Mouse (Mus musculus): ENCODE data around the gene Piezo1.
"Not testable (repeated sequence)": the region's sequence is repeated elsewhere in the genome, so short reads cannot be mapped to it uniquely, and the experiment has no call there.

Gene Piezo1

DNA sequence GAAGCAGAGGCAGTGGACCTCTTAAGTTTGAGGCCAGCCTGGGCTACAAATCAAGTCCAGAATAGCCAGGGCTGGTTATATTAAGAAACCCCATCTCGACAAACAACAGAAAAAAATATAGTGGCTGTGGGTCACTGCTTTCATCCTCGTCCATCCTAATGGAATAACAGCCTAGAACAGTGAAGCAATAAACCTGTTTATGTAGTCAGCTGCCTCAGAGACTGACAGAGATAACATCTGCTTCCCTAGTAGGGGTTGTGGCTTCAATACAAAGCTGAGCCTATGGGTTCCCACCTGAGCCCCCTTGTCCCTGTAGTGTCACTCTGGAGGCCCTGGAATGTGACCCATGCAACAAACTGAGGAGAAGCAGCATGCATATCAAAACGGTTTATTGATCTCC, 23.1 kb upstream of the Piezo1 start:
- peaks cover 93% of the 10 kb centered on the region for H3K4me1 ChIP-seq (replicated peaks; ENCODE audit: low read depth, low read length)
- peak overlapping the region; percentile 96 for H3K4me3 ChIP-seq (replicated peaks; ENCODE audit: low read length)
- H3K9me3 ChIP-seq (ENCODE audit: low read length), result no peaks in the 10 kb centered on the region
- peaks cover 65% of the 10 kb centered on the region for H3K36me3 ChIP-seq (ENCODE audit: insufficient read depth, low read length)
- TF ChIP-seq CTCF (conservative IDR thresholded peaks at IDR 0.05; ENCODE audit: low read length) (no peak), POU5F1 (IDR thresholded peaks at IDR 0.05; ENCODE audit: borderline replicate concordance, low read length) (no peak), NANOG (IDR thresholded peaks at IDR 0.05; ENCODE audit: borderline replicate concordance, low read length) (no peak)
- H3K27me3 ChIP-seq (ENCODE audit: insufficient read depth, low read length), result no peaks in the 10 kb centered on the region

DNA sequence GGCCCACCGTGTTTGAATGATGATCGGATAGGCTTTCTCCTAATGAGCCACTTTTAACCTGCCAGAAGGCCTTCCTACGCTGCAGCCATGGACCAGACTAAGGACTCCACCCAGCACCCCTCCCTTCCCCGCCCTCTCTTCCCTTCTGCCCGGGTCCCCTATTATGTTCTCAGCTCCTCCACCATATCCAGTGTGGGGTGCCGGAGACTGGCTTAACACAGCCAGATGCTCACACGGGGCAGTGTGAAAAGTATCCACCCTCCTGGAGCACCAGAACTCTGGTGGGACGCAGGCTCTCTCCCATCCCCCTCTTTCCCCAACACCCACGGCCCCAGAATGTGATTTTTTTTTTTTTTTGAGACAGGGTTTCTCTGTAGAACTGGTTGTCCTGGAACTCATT, 22.4 kb upstream of the Piezo1 start:
- no peaks in the 10 kb centered on the region for H3K27me3 ChIP-seq (ENCODE audit: insufficient read depth, low read length)
- H3K4me3 ChIP-seq (replicated peaks; ENCODE audit: low read length), result peak overlapping the region; percentile 96
- H3K36me3 ChIP-seq (ENCODE audit: insufficient read depth, low read length), result peaks cover 71% of the 10 kb centered on the region
- no peak for TF ChIP-seq CTCF (conservative IDR thresholded peaks at IDR 0.05; ENCODE audit: low read length)
- TF ChIP-seq POU5F1 (IDR thresholded peaks at IDR 0.05; ENCODE audit: borderline replicate concordance, low read length), result no peak
- TF ChIP-seq NANOG (IDR thresholded peaks at IDR 0.05; ENCODE audit: borderline replicate concordance, low read length), result no peak
- H3K4me1 ChIP-seq (replicated peaks; ENCODE audit: low read depth, low read length), result peaks cover 91% of the 10 kb centered on the region
- H3K9me3 ChIP-seq (ENCODE audit: low read length), result no peaks in the 10 kb centered on the region

DNA sequence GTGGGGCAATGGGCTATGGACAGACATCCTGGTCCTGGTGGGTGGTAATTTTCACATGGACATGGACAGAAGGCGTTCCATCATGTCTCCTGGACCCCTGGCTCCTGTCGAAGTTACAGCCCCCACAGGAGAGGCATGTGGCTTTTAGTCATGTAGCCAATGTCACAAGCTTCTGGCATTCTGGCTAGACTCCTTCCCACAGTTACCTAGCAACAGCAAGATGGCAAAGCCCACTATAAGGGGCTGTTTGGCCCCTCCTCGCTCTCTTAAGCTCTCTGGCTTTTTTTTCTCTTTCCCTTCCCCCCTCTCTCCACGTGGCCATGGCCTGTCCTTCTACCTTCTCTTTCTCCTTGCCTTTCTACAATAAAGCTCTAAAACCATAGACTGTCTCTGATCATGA, 22.0 kb upstream of the Piezo1 start:
- Histone ChIP-seq H3K36me3 (ENCODE audit: insufficient read depth, low read length) (peaks cover 71% of the 10 kb centered on the region), H3K4me3 (replicated peaks; ENCODE audit: low read length) (peak overlapping the region; percentile 96), H3K4me1 (replicated peaks; ENCODE audit: low read depth, low read length) (peaks cover 87% of the 10 kb centered on the region)
- H3K9me3 ChIP-seq (ENCODE audit: low read length); H3K27me3 ChIP-seq (ENCODE audit: insufficient read depth, low read length): not testable (repeated sequence)

DNA sequence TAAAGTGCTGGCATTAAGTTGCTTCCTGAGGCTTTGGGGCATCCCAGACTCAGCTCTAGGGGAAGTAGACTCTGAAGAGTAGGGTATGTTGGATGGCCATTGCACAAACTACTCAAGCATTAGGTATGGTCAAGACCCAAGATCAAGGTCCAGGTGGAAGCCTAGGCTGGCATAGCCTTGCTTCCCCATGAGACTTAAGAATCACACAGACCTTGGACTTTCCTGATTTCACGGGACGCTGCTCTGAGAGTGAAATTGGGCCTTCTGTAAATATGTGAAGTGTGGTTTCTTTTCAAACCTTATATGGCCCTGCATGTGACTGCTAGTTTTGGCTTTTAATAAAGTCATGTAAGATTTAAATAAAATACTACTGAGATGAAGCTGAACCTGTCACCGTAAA, 21.6 kb upstream of the Piezo1 start:
- H3K36me3 ChIP-seq (ENCODE audit: insufficient read depth, low read length), result peaks cover 71% of the 10 kb centered on the region
- H3K4me3 ChIP-seq (replicated peaks; ENCODE audit: low read length), result peak overlapping the region; percentile 96; the same call in 1 of the 2 replicates
- H3K4me1 ChIP-seq (replicated peaks; ENCODE audit: low read depth, low read length), result peaks cover 83% of the 10 kb centered on the region
- H3K9me3 ChIP-seq (ENCODE audit: low read length), result no peaks in the 10 kb centered on the region
- H3K27me3 ChIP-seq (ENCODE audit: insufficient read depth, low read length), result no peaks in the 10 kb centered on the region
- no peak for TF ChIP-seq POU5F1 (IDR thresholded peaks at IDR 0.05; ENCODE audit: borderline replicate concordance, low read length)
- TF ChIP-seq NANOG (IDR thresholded peaks at IDR 0.05; ENCODE audit: borderline replicate concordance, low read length), result no peak
- TF ChIP-seq CTCF (conservative IDR thresholded peaks at IDR 0.05; ENCODE audit: low read length), result no peak

DNA sequence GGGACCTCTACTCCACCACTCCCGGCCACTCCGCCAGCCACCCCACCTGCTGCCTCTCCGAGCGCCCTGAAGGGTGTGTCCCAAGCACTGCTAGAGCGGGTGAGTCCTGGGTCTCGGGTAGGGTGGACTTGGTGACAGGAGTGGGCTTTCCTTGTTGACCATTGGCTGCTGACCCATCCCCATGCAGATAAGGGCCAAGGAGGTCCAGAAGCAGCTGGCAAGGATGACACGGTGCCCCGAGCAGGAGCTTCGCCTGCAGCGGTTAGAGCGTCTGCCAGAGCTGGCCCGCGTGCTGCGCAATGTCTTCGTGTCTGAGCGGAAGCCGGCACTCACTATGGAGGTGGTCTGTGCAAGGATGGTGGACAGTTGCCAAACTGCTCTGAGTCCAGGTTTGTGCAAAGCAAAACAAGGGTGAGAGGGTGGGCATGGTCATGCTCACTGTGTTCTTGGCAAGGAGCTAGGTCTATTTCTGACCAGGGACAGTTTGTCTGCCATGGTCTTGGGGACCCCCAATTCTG, 20.7 kb upstream of the Piezo1 start:
- H3K9me3 ChIP-seq (ENCODE audit: low read length), result no peaks in the 10 kb centered on the region
- peaks cover 71% of the 10 kb centered on the region for H3K36me3 ChIP-seq (ENCODE audit: insufficient read depth, low read length)
- H3K27me3 ChIP-seq (ENCODE audit: insufficient read depth, low read length), result no peaks in the 10 kb centered on the region
- H3K4me1 ChIP-seq (replicated peaks; ENCODE audit: low read depth, low read length), result peaks cover 79% of the 10 kb centered on the region
- peak overlapping the region; percentile 100 for H3K4me3 ChIP-seq (replicated peaks; ENCODE audit: low read length)
- TF ChIP-seq NANOG (IDR thresholded peaks at IDR 0.05; ENCODE audit: borderline replicate concordance, low read length) (no peak), CTCF (conservative IDR thresholded peaks at IDR 0.05; ENCODE audit: low read length) (no peak), POU5F1 (IDR thresholded peaks at IDR 0.05; ENCODE audit: borderline replicate concordance, low read length) (no peak)

DNA sequence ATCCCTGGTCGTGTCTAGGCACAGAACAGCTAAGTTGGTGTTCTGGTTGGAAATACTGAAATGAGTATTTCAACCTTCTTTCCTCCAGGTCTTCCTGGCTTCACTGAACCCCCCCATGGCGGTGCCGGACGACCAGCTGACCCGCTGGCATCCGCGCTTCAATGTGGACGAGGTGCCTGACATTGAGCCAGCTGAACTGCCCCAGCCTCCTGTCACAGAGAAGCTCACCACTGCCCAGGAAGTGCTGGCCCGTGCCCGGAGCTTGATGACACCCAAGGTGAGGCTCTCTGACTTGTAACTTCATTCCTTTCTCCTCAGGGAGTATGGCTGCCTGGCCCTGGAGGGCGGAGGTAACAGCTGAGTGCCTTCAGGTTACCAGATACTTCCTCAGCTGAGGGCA, 20.0 kb upstream of the Piezo1 start:
- Histone ChIP-seq H3K36me3 (ENCODE audit: insufficient read depth, low read length) (peaks cover 71% of the 10 kb centered on the region), H3K4me1 (replicated peaks; ENCODE audit: low read depth, low read length) (peaks cover 85% of the 10 kb centered on the region), H3K9me3 (ENCODE audit: low read length) (no peaks in the 10 kb centered on the region), H3K4me3 (replicated peaks; ENCODE audit: low read length) (peak overlapping the region; percentile 100), H3K27me3 (ENCODE audit: insufficient read depth, low read length) (no peaks in the 10 kb centered on the region)
- TF ChIP-seq POU5F1 (IDR thresholded peaks at IDR 0.05; ENCODE audit: borderline replicate concordance, low read length) (no peak), NANOG (IDR thresholded peaks at IDR 0.05; ENCODE audit: borderline replicate concordance, low read length) (no peak)

DNA sequence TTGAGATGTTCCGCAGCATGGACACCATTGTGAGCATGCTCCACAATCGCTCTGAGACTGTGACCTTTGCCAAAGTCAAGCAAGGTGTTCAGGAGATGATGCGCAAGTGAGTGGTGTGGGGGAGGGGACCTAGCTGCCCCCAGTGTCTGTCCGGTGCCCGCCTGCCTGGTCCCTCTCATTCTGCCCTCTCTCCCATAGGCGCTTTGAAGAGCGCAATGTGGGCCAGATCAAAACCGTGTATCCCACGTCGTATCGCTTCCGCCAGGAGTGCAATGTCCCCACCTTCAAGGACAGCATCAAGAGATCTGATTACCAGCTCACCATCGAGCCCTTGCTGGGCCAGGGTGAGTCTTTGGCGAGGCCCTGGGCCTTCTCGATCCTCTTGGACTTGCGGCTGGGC, 18.9 kb upstream of the Piezo1 start:
- no peaks in the 10 kb centered on the region for H3K27me3 ChIP-seq (ENCODE audit: insufficient read depth, low read length)
- H3K4me3 ChIP-seq (replicated peaks; ENCODE audit: low read length), result peak overlapping the region; percentile 100
- TF ChIP-seq NANOG (IDR thresholded peaks at IDR 0.05; ENCODE audit: borderline replicate concordance, low read length), result no peak
- TF ChIP-seq CTCF (conservative IDR thresholded peaks at IDR 0.05; ENCODE audit: low read length), result no peak
- TF ChIP-seq POU5F1 (IDR thresholded peaks at IDR 0.05; ENCODE audit: borderline replicate concordance, low read length), result no peak
- H3K4me1 ChIP-seq (replicated peaks; ENCODE audit: low read depth, low read length), result peaks cover 85% of the 10 kb centered on the region
- H3K9me3 ChIP-seq (ENCODE audit: low read length), result no peaks in the 10 kb centered on the region
- peaks cover 62% of the 10 kb centered on the region for H3K36me3 ChIP-seq (ENCODE audit: insufficient read depth, low read length)

DNA sequence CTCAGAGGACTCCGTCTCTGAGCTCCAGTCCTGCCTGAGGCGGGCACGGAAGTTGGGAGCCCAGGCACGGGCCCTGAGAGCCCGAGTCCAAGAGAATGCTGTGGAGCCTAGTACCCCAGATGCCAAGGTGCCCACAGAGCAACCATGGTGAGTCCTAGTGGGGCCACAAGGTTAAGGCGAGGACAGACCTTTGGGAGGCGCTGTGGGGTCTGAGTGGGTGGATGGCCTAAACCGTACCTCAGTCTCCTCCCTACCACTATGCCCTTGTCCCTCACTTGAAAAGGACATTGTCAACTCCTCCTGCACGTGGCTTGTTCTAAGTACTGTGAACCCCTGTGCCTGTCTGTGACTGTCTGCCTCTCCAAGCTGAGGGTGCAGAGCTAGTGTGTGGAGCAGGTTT, 18.2 kb upstream of the Piezo1 start:
- peaks cover 55% of the 10 kb centered on the region for H3K36me3 ChIP-seq (ENCODE audit: insufficient read depth, low read length)
- peaks cover 85% of the 10 kb centered on the region for H3K4me1 ChIP-seq (replicated peaks; ENCODE audit: low read depth, low read length)
- peak overlapping the region; percentile 100 for H3K4me3 ChIP-seq (replicated peaks; ENCODE audit: low read length)
- TF ChIP-seq CTCF (conservative IDR thresholded peaks at IDR 0.05; ENCODE audit: low read length), result no peak
- TF ChIP-seq POU5F1 (IDR thresholded peaks at IDR 0.05; ENCODE audit: borderline replicate concordance, low read length), result no peak
- no peak for TF ChIP-seq NANOG (IDR thresholded peaks at IDR 0.05; ENCODE audit: borderline replicate concordance, low read length)
- H3K27me3 ChIP-seq (ENCODE audit: insufficient read depth, low read length), result no peaks in the 10 kb centered on the region
- H3K9me3 ChIP-seq (ENCODE audit: low read length), result no peaks in the 10 kb centered on the region

DNA sequence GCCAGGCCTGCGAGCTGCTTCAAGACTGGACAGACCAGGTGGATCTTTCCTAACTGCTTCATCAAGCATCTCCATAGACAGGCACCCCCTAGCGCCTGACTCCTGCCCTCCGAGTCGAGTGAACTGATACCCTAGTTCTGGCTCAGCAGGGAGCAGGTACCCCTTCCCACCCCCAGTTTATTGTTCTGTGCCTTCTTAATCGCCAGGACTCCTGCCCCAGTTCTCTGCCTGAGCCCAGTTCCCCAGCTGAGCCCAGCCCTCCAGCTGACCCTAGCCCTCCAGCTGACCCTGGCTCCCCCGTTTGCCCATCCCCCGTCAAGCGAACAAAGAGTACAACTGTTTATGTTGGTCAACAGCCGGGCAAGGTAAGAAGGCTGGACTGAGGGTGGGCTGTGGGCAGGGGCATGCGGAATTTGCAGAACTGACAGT, 17.8 kb upstream of the Piezo1 start:
- TF ChIP-seq CTCF (conservative IDR thresholded peaks at IDR 0.05; ENCODE audit: low read length), result no peak
- TF ChIP-seq NANOG (IDR thresholded peaks at IDR 0.05; ENCODE audit: borderline replicate concordance, low read length), result no peak
- TF ChIP-seq POU5F1 (IDR thresholded peaks at IDR 0.05; ENCODE audit: borderline replicate concordance, low read length), result no peak
- Histone ChIP-seq H3K4me3 (replicated peaks; ENCODE audit: low read length) (peak overlapping the region; percentile 100), H3K27me3 (ENCODE audit: insufficient read depth, low read length) (no peaks in the 10 kb centered on the region), H3K9me3 (ENCODE audit: low read length) (no peaks in the 10 kb centered on the region), H3K36me3 (ENCODE audit: insufficient read depth, low read length) (peaks cover 51% of the 10 kb centered on the region), H3K4me1 (replicated peaks; ENCODE audit: low read depth, low read length) (peaks cover 83% of the 10 kb centered on the region)

Measured in E14TG2a.4 (cell line).